Mouse (Mus musculus) c-Kit-positive CD71-positive TER-119-negative erythroid progenitor cells, embryonic 14.5 days (primary cell): Measurements from ENCODE around the gene Rsph6a.
A peak's percentile ranks its signal among the peaks of the same experiment; 100 is the strongest.

Source experiments
- DNase-seq: peaks from one replicate; pipeline ENCODE4 v3.0.0-alpha.2; 2013; ENCODE audit warnings: low read depth

Rsph6a gene

DNA sequence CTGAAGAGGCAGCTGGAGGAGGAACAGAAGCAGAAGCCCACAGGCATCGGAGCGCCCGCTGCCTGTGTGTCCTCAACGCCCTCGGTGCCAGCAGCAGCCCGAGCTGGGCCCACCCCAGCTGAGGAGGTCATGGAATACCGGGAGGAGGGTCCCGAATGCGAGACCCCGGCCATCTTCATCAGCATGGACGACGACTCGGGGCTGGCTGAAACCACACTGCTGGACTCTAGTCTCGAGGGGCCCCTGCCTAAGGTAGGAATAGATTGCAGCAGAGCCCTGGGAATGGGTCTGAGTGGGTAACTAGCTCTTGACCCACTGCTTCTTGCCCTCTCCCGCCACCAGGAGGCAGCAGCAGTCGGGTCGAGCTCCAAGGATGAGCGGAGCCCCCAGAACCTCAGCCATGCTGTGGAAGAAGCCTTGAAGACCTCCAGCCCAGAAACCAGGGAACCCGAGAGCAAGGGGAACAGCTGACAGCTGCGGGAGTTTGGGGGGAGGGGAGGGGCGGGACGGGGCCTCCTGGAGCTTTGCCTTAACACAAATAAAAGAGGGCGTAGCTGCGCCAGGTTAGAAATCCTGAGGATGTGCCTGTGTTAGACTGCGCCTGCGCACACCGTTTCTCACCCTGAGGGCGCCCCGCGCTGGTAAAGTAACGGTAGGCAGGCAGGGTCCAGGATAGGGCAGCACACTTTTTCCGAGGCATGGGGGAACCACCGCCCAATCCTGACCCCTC is at the start of gene Rsph6a:
TSS of gene Rsph6a (plus strand) at position 644 of the 730 bp plus-strand sequence.
- no peak for DNase-seq

DNA sequence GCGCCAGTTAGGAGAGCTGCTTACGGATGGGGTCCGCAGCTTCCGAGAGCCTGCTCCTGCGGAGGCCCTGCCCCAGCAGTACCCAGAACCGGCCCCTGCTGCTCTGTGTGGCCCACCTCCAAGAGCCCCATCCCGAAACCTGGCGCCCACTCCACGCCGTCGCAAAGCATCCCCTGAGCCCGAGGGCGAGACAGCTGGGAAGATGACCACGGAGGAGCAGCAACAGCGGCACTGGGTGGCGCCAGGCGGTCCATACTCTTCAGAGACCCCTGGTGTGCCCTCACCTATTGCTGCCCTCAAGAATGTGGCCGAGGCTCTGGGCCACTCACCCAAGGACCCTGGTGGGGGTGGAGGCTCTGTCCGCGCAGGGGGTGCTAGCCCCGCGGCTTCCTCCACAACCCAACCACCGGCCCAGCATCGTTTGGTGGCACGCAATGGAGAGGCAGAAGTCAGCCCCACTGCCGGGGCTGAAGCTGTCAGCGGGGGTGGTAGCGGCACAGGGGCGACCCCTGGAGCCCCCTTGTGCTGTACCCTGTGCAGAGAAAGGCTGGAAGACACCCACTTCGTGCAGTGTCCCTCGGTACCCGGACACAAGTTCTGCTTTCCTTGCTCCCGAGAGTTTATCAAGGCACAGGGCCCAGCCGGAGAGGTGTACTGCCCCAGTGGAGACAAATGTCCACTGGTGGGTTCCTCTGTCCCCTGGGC is 48.9 kb upstream of the Rsph6a start:
- no peak for DNase-seq

DNA sequence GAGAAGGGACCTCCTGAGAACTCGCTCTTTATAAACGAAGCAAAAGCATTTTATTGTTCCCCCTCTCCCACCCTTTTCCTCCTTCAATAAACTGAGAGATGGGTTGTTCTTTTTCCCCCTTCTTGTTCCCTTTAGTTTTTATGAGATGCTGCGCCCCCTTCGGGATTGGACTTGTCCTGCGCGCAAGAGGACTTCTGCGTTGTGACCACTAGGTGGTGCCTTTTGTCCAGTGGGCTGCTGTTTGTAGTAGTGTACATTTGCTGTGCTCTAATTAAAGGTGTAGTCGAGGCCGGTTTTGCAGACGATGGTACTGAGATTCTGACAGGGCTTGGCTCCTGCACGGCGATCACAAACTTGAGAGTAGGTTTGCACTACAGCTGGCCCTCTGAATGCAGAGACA is 48.0 kb upstream of the Rsph6a start:
- DNase-seq, result peak; percentile 84

DNA sequence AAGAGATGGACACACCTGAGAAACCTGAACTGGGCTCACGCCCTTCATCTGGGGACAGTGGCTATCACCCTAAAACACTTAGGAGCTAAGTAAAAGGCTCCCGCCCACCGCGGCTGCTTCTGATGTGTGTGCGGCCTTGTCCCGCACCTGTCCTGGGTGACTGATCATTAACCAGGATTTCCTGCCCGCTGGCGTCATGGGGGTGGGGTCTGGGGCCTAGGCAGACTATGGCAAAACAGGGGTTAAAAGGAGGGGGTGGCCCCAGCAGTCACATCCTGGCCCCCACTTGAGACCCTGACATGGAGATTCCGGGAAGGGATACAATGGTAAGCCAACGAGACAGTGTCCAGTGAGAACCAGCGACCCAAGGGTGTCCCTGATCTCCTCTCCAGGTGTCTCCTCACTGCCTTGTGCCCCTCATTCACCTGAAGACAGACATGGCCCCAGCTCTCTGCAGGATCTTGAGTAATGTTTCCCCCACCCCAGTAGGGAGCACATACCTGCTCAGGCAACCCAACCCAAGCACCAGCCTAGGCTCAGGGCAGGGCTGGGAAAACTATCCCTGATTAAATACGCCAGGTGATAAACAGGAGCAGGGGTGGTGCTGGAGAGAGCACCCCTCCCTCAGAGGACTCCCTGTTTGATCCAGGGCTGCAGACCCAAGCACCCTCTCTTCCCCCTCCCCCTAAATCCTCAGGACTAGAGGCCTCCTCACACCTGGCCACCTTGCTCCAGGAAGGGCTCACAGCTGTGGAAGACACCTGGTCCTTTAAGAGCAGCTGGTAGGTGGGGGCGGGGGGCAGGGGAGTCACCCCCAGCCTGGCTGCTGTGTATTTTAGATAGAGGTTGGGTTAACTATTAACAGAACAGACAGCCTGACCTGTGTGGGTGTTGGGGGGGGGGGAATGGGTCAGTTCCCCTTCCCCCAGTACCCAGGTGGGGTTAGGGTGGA is 47.2 kb upstream of the Rsph6a start:
- no peak for DNase-seq

DNA sequence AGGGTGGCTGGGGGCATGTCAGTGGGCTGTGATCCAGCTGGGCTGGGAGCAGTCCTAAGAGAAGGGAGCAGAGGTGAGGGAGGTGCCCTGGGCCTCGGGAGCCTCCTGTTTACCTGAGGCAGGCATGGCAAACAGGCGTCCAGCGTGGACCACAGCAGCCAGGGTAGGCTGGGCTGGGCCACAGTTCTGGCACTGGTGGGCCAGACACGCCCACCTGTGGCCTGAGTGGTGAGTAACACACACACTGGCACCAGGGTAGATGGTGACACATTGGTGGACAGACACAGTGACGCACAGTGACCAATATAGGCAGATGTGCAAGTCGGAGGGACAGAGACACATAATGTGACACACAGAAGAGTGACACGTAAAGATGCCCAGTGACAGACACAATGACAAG is 43.9 kb upstream of the Rsph6a start:
- DNase-seq, result no peak

DNA sequence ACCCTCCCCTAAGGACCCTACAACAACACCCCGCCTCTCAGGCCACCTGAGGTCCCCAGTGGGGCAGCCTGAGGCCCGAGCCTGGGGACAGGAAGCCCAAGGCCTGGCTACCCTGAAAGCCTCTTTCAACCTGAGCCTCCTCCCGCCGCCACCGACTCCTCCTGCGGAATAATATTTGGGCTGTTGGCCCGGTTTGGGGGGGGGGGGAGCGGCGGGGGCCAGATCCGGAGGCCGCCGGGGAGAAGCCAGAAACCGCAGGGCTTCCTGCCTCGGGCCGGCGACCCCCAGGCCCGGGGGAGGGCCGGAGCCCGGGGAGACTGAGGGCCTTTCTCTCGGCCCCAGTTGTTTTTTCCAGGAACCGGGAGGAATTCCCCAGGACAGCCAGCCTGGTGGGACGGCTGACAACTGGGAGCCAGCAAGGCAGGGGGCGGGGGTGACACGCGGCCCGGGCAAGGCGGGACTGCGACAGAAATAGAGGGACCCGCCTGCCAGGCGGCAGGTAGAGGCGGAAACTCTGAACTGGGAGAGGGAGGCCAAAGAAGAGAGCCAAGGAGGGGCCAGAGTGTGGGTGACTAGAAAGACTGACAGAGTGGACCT is 42.4 kb upstream of the Rsph6a start:
- no peak for DNase-seq

DNA sequence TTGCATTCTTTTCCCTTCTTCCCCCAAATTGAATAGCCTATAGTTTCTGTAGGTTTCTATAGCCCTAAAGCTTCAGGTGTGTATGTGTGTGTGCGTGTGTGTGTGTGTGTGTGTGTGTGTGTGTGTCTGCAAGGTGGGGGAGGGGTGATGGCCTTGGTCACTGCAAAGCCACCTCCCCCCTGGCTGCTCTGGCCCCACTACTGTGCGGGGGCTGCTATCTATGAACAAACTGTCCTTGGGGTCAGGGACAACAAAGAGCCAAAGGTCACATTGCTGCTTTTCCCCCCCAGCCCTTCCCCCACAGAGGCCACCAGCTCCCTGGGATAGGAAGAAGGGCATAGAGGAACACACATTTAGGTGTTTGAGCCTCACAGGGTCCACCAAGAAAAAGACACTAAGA is 41.6 kb upstream of the Rsph6a start:
- no peak for DNase-seq

DNA sequence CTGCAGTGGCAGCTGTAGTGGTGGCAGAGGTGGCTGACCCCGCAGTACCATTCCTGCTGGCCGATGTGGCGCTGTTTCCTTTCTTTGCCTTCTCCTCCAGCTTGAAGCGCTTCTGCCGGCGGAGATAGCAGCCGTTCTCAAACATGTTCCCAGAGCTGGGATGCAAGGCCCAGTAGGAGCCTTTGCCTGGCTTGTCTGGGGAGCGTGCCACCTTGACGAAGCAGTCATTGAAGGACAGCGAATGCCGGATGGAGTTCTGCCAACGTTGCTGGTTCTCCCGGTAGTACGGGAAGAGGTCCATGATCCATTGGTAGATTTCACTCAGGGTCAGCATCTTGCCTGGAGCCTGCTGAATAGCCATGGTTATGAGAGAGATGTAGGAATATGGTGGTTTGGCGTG is 40.0 kb upstream of the Rsph6a start:
- no peak for DNase-seq

DNA sequence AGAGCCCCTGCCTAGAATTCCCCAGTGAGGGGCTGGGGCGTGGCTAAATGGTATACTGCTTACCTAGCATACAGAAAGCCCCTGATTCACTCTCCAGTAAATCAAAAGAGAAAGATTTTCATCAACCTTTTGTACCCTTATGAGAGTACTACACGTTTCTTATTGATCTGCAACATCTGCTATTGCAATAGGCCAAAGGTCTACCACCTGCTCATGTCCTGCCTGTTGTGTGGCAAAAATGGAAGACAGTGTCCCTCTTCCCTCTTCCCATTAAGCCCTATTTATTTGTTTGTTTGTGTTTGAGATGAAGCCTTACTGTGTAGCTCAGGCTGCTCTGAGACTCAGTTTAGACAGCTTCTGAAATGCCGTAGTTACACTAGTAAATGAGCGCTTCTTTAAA is 38.4 kb upstream of the Rsph6a start:
- no peak for DNase-seq

DNA sequence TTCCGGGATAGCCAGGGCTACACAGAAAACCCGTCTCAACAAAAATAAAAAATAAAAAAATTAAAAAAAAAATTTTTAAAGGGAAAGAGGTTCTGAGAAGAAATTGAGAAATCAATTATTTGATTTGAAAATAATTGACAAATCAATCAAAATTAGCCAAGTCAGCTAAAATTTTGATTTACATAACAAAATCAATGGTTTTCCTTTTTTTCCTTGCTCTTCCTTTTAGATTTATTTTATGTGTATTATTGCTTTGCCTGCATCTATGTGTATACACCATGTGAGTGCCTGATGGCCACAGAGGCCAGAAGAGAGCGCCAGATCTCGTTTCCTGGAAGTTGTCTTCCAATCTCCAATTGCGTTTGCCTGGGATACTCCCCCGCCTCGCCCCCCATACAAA is 36.6 kb upstream of the Rsph6a start:
- DNase-seq, result no peak

DNA sequence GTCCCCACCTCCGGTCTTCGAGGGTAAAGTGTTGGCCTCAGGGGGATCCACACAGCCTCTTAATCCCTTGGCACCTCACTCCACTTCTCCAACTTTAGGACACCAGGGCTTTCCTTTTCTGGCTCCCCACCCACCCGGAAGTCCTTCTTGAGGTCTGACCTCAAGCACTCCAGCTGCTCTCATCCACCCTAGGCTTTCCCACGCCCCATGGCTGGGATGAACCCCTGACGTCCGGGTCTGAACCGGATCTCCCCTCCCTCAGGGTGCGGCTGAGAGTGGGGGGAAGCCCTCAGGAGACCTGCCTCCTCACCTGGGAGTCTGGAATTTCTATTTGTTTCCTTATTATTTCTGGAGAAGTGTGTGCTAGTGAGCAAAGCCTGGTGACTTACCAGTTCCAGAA is 33.4 kb upstream of the Rsph6a start:
- DNase-seq, result no peak

DNA sequence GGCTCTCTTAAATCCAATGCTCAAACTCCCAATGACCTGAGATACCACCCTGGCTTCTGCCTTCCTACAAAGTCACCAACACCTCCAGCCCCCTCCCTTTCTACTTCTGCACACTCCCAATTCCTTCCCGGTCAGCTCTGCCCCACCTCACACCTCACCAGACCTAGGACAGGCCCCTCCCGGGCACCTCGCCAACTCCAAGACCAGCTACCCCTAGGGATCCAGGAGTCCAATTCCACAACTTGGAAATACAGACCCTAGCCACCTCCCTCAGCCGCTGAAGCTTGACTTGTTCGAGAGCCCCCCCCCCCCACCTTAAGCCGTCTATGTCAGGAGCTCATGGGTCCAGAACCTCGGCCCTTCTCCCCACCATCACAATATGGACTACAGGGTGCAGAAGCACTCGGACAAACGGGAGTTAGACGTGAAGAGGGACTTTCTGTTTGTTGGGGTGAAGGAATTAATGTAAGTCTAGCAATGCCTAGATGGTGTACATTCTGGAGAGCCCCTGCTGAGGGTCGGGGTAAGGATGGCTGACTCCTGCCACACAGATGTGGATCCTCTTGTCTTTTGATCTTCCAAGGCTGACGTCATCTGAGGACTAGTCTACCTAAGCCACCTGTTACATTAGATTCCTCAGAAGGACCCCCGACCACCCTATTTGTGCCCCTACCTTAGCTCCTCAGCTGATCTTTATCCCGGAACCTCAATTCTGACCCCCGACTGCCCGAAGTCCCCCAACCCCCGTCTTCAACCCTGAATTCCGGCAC is 32.1 kb upstream of the Rsph6a start:
- DNase-seq, result no peak

DNA sequence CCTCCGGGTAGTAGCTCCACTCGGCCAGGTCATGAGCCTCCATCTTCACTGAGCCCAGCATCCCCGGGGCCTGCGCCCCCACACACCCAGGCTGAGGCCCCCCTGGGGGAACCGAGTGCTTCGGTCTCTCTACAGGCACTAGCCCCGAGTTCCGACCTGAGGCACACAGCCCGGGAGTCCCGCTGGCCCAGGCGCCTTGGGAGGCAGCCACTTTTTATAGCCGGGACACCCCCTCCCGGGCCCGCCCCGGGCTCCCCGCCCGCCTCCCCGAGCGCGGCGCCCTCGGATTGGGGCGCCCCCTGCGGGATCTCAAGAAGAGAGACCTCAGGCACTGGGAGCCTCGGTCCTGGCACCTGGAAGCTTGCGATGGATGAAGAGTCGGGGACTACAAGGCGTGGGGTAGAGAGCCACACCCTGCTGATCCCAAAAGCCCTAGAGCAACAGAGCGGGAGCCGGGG is 31.1 kb upstream of the Rsph6a start, which contains the start of gene Foxa3:
TSS of gene Foxa3 (minus strand) at position 182 of the 458 bp plus-strand sequence.
- DNase-seq, result no peak

DNA sequence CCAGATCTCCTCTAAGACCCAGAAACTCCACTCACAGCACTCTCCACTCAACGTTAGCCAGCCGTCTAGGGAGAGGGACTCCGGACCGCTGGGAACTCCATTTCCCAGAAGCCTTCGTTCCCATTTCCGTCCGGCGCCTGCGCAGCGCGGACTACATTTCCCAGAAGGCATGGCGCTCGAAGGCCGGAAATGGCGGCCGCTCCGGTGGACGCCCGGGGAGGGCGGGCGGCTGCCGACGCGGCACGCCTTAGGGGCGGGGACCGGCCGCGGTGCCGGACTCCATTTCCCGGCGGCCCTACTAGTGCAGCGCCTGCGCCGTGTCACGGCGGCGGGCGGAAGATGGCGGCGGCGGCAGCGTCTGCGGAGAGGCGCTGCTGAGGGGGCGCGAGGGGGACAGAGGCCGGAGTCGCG is 30.4 kb upstream of the Rsph6a start, which contains the start of gene Sympk:
TSS of gene Sympk (plus strand) at position 282 of the 411 bp plus-strand sequence.
- peak; percentile 92 for DNase-seq

DNA sequence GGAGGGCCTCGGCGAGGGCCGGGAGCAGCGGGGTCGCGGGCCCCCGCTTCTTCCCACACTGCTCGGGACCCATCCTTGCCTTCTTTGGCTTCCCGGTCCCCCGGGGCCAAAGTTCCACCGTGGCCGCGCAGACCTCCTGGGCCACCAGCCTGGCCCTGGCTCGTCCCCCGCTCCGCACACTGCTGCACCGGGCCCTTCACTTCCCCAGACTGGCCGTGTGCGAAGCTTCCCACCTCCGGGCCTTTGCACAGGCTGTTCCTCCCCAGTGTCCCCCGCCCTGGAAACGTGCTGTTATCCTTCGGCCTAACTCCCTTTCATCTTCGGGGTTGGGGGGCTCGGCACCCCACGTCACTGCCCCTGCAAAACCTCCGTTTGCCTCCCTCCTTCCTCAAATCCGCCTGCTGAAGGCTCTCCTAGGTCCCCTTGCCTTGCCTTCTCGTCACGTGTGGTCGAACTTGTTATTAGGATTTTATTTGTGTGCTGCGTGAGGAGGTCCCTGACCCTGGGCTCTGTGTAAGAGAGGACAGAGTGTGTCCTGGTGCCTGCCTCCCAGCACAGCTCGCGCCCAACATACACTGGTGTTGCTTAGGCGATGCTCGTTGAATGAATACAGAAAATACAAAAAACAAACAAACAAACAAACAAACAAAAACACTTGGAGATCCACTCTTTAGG is 29.8 kb upstream of the Rsph6a start:
- no peak for DNase-seq

DNA sequence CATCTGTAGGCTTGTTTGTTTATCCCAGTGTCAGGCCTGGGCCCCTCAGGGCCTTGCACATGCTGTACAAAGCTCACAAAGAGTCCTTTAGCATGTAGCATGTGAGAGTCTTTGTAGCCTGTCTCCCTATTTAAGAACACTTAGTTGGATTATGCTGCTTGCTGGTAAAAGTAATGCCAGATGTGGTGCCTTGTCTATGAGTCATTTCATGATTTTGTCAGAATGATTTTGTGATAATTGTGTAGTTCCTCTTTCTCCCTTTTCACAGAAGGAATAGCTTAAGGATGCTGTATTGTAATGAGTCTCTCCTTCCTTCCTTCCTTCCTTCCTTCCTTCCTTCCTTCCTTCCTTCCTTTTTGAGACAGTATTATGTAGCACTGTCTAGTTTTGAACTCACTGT is 26.4 kb upstream of the Rsph6a start:
- DNase-seq, result no peak

DNA sequence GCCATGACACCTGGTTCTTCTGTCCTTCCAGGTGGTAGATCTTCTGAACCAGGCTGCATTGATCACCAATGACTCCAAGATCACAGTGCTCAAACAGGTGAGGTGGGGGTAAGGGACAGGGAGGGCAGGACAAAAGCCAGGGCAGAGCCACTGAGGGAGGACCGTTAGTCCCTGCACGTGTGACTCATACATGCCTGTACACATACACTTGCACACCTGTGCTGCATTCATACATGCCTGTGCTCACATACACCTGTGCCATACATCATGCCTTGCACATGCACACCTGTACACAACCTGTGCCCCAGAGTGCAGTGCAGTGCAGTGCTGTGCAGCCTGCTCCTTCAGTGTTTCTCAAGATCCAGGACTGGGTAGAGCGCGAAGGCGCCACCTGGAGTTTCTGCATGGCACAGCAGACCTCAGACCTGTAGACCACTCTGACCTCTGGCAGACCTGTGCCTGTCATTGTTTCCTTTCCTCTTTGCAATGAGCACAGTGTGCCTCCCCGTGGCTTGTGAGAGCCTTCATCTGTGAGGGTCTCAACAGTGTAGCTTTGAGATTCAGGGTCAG is 25.3 kb upstream of the Rsph6a start:
- peak; percentile 51 for DNase-seq

DNA sequence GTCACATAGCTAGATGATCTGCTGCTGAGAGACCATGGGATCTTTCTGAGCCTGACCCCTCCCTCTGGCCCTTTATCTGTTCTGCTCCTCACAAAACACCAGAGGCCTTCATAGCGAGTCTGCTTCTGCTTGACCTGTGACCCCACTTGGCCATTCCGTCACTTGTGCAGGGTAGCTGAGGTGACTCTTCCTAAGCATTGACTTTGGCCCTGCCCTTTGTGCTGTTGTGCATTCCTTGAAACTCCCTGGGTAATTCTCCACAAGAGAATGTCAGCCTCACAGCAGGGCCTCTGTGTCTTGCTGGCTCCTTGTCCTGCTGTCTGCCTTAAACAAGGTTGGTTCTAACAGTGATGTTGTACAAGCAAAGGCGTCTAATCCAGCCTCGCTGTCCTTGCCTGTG is 22.8 kb upstream of the Rsph6a start:
- DNase-seq, result no peak

DNA sequence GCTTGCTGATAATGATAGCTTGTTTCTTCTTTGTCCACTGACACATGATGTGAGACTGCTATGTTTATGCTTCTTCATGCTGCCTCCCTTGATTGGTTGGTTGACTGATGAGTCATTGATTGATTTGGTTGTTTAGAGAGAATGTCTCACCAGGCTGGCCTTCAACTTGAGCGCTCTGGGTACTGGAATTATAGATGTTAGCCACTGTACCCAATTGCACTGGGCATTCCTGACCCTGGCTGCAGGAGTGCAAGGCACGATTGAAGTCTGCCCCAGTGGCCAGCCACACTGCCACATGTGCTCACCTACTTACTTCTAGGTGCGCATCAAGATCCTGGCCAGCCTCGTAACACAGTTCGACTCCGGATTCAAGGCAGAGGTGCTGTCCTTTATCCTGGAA is 9.9 kb upstream of the Rsph6a start:
- DNase-seq, result no peak
